Mouse (Mus musculus) left cerebral cortex, postnatal 14 days (tissue): ENCODE data around the gene Vsx1. TPM values are rescaled to one million over a fixed set of nuclear protein-coding genes. Genes with fewer than 3 reads are reported as not detected.

Experiments
- DNase-seq, 2 experiments: peaks; one replicate each; pipeline ENCODE4 v3.0.0; 2021 to 2022; ENCODE audit warnings: low spot score in 2 of 2, mixed read lengths in 1 of 2
- intact Hi-C: fragments of 180-260 bp; cut with DNase I; formaldehyde crosslinking; loops from one replicate; pipeline ENCODE4 v1.15.1; 2025
- total RNA-seq, 2 experiments: library from RNA; stranded (reverse); gene quantifications; 2 replicates each; pipeline ENCODE4 v1.2.3; 2021

Vsx1 gene
- total RNA-seq, 2 experiments from 2014 or later: not detected

- DNase-seq: no peak
Observed at GRCm38 (mm10) chr2:150648300-150648895, 40.8 kb downstream of the Vsx1 start.

DNA sequence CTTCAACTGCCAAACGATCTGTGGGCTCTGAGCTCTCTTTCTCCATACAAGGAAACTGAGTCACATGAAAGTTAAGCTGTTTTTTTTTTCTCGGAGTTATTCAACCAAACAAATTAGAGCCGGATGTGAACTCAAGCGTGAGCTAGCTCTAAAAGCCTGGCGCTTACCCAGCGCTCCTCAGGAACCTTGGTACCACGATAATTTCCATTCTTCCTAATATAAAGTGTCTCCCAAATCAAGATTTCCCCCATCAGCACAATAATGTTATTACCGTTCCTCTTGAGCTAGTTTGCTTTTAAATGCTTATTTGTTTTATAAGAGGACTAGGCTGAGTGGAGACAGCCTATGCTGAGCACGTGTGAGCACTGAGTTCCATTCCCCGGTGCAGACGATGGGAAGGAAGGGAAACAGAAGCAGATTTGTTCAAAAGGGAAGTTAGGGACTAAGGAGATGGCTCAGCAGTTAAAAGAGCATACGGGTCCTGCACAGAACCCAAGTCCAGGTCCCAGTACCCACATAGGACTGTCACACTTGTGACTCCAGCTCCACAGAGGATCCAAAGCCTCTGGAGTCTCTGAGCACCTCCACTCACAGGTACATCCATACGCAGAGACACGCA is 41.4 kb downstream of the Vsx1 start:
- intact Hi-C loops: no loop called here
- no peak for DNase-seq

More at GRCm38 (mm10) chr2:150648300-150648895, 40.8 kb downstream of the Vsx1 start:
- intact Hi-C loops: no loop called here

DNA sequence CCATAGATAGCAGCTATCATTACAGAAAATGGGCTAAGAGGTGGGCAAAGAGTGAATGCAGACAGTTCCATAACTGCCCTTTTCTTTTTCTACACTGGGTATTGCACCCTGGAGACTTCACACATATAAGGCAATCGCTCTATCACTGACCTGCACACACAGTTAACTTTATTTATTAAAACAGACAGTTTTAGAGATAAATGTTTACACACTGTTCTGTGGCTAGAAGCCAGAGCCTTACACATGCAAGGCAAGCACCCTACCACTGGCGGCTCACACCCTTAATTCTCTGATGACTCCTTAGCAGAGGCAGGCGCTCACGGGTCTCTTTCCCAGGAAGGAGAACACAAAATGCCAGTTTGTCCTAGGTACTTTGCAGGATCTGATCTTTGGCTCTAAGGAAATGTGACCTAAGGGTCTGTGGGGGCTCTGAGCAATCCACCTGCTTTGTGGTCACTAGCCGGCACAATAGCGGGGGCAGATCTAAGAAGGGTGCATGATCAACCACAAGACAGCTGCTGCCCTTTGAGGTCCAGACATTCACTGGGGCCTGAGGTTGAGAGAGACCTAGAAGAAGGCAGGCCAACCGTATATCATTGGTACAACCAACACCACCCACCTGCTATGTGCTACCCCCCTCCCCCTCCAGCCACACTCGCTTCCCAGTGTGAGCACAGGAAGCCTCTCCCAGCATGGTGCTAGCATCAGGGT is 42.6 kb downstream of the Vsx1 start:
- intact Hi-C loops: no loop called here
- DNase-seq: no peak

- intact Hi-C loops: no loop called here
- no peak for DNase-seq
Observed at GRCm38 (mm10) chr2:150645225-150645624, 43.9 kb downstream of the Vsx1 start.

- intact Hi-C loops: no loop called here
- DNase-seq: peak; percentile 71 to 85
Observed at GRCm38 (mm10) chr2:150643726-150644415, 45.3 kb downstream of the Vsx1 start.

DNA sequence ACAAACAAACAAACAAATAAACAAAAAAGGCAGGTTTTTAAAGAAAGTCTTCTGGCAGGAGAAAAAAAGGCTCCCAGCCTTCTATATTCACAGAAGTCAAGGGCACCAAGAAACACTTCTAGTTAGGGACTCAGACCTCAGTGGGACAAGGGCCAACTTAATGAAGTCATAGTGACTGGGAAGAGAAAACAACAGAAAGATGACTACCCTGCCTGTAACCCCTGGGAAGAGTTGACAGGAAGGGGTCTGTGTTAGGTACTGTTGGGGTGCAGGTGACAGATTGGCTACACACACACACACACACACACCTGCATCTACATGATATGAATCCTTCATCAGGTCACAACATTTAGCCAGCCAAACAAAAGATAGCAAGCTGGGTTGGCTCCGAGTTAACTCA is 46.0 kb downstream of the Vsx1 start:
- intact Hi-C loops: no loop called here
- no peak for DNase-seq

- intact Hi-C loops: no loop called here
- DNase-seq: no peak
Observed at GRCm38 (mm10) chr2:150638370-150638733, 50.8 kb downstream of the Vsx1 start.

DNA sequence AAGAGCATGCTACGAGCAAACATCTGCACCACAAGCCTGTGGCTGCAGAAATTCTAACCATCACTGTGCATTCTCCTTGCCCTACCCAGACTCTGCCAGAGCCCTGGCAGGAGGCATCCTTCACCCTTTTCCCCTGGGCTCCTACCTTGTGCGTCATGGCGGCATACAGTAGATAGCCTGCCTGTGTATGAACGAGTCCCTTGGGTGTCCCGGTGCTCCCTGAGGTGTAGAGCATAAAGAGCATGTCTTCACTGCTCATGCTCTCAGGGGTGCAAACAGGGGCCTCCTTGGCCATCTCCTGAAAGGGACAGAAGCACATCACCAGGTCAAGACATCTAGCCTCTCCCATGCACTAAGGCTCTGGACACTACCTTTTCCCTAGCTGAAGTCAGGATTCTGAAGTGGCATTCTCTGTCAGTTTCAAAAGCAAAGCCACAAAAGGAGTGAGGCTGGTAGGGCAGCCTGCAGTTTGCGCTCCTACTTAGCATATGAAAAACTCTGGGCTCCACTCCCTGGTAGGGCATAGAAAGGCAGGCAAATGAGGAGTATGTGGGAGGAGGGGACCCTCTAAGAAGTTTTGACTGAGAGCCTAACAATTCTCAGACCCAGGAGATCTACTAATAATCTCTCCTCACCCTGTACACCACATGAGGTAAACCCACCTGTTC is 51.3 kb downstream of the Vsx1 start:
- no peak for DNase-seq
- intact Hi-C loops: no loop called here

DNA sequence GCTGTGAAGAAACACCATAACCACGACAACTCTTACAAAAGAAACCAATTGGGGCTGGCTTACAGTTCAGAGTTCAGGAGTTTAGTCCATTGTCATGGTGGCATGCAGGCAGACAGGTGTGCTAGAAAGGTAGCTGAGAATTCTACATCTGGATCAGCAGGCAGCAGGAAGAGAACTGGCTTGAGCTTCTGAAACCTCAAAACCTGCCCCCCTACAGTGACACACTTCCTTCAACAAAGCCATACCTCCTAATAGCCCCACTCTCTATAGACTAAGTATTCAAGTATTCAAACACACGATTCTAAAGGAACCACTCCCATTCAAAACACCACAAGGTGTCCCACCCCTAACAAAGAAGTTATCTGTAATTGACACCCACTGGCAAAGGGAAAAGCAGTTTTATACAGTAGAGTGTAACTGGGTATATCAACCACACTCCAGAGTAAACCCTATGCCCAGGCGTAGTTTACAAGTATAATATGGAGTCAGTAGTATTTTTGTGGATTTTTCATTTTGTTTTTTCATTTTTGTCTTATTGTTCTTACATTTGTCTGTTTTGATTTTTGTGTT is 53.2 kb downstream of the Vsx1 start:
- no peak for DNase-seq
- intact Hi-C loops: no loop called here

Other genes starting within 250 kb of the Vsx1 start
- 1 to 10 TPM; 5.5 to 5.8 TPM for gene Zfp442, start 237.9 kb downstream of the Vsx1 start, total RNA-seq
- gene Zfp345, start 204.3 kb downstream of the Vsx1 start, total RNA-seq: under 1 TPM; 0.15 to 0.34 TPM
- not detected for gene Cst7, start 118.9 kb downstream of the Vsx1 start, total RNA-seq
- 10 to 100 TPM; 49.1 to 50.1 TPM for gene Apmap, start 80.8 kb downstream of the Vsx1 start, total RNA-seq
- gene Acss1, start 20.9 kb downstream of the Vsx1 start, total RNA-seq: 10 to 100 TPM; 17.1 to 17.5 TPM
- 10 to 100 TPM; 53.4 to 58.7 TPM for gene Entpd6, start 59.7 kb upstream of the Vsx1 start, total RNA-seq
- gene Pygb, start 97.4 kb upstream of the Vsx1 start, total RNA-seq: 100 to 1,000 TPM; 120 to 124 TPM
- gene Abhd12, start 215.4 kb upstream of the Vsx1 start, total RNA-seq: 100 to 1,000 TPM; 241 to 246 TPM
- 1 to 10 TPM; 1.5 to 2.1 TPM for gene Gins1, start 216.0 kb upstream of the Vsx1 start, total RNA-seq